Mouse (Mus musculus) CH12.LX (cell line): ENCODE results near the gene Eloa. TPM values are rescaled to one million over a fixed set of nuclear protein-coding genes. Genes with fewer than 3 reads are reported as not detected.
A peak's percentile ranks its signal among the peaks of the same experiment; 100 is the strongest.

Source experiments
- DNase-seq: peaks from one replicate; pipeline ENCODE4 v3.0.0-alpha.2; 2013; ENCODE audit errors: extremely low read depth
- H3K27ac ChIP-seq: 2 replicates; pipeline ENCODE4 v1.5.1; 2012; ENCODE audit warnings: low read depth, mild to moderate bottlenecking, control low read depth, moderate library complexity; ENCODE audit not compliant: insufficient read depth
- H3K27me3 ChIP-seq: replicated peaks from 2 replicates; pipeline ENCODE3; 2012; ENCODE audit warnings: inconsistent platforms
- H3K36me3 ChIP-seq, 2 experiments: replicated peaks in 1 of 2; 2 replicates each; pipeline versions ENCODE3 to v1.6.1; 2012; ENCODE audit warnings: inconsistent platforms in 1 of 2, low read length in 1 of 2, mild to moderate bottlenecking in 1 of 2, mixed read lengths in 1 of 2, moderate library complexity in 1 of 2; ENCODE audit not compliant: control insufficient read depth in 1 of 2, insufficient read depth in 1 of 2
- H3K4me1 ChIP-seq, 2 experiments: 2 replicates each; pipeline ENCODE4 v1.6.1; 2012; ENCODE audit warnings: inconsistent platforms in 1 of 2, moderate library complexity in 1 of 2; ENCODE audit not compliant: insufficient read depth in 2 of 2, control insufficient read depth in 1 of 2
- H3K4me2 ChIP-seq: 2 replicates; pipeline ENCODE4 v1.6.1; 2012; ENCODE audit warnings: low read depth, mild to moderate bottlenecking, control low read depth; ENCODE audit not compliant: poor library complexity, insufficient read depth, severe bottlenecking
- H3K4me3 ChIP-seq, 3 experiments: fragments of 150-350 bp in 1 of 3; sonication (generic) in 1 of 3; replicated peaks in 1 of 3; 2 replicates each; pipeline versions ENCODE3 to v1.5.1; 2011 to 2012; ENCODE audit warnings: low read depth in 2 of 3, low read length in 2 of 3, mild to moderate bottlenecking in 2 of 3, moderate library complexity in 2 of 3, control low read depth in 1 of 3, improper control_type of control experiment in 1 of 3, inconsistent platforms in 1 of 3, mixed read lengths in 1 of 3; ENCODE audit not compliant: poor library complexity in 1 of 3
- H3K79me2 ChIP-seq: replicated peaks from 2 replicates; pipeline ENCODE4 v1.6.1; 2012; ENCODE audit warnings: mild to moderate bottlenecking, moderate library complexity; ENCODE audit not compliant: control insufficient read depth, poor library complexity, insufficient read depth, severe bottlenecking; ENCODE audit errors: extremely low read depth
- H3K9ac ChIP-seq: 2 replicates; pipeline ENCODE4 v1.6.1; 2012; ENCODE audit warnings: low read depth, mild to moderate bottlenecking, control low read depth, moderate library complexity; ENCODE audit not compliant: insufficient read depth
- H3K9me3 ChIP-seq: replicated peaks from 2 replicates; pipeline ENCODE3; 2012; ENCODE audit warnings: low read length, inconsistent platforms, mixed read lengths
- CHD1 ChIP-seq: IDR thresholded peaks from 2 replicates; pipeline ENCODE4 v1.6.1; 2012; ENCODE audit warnings: low read depth, low read length, improper control_type of control experiment, inconsistent platforms
- ETS1 ChIP-seq: conservative IDR thresholded peaks from 2 replicates; pipeline ENCODE4 v1.6.1; 2012; ENCODE audit warnings: low read depth, mild to moderate bottlenecking, inconsistent platforms, low read length, improper control_type of control experiment, moderate library complexity
- KAT2A ChIP-seq: IDR thresholded peaks from 2 replicates; pipeline ENCODE4 v1.6.1; 2012; ENCODE audit warnings: low read length, improper control_type of control experiment, inconsistent platforms; ENCODE audit not compliant: insufficient replicate concordance
- MAFK ChIP-seq: IDR thresholded peaks from 2 replicates; pipeline ENCODE4 v1.6.1; 2011; ENCODE audit warnings: low read length, improper control_type of control experiment; ENCODE audit not compliant: insufficient replicate concordance
- MEF2A ChIP-seq: IDR thresholded peaks from 2 replicates; pipeline ENCODE4 v1.6.1; 2014; ENCODE audit warnings: low read depth, mild to moderate bottlenecking, inconsistent platforms, low read length, improper control_type of control experiment, borderline replicate concordance
- RAD21 ChIP-seq: IDR thresholded peaks from 2 replicates; pipeline ENCODE4 v1.6.1; 2011; ENCODE audit warnings: low read depth, mild to moderate bottlenecking, low read length, improper control_type of control experiment, moderate library complexity
- RCOR1 ChIP-seq: conservative IDR thresholded peaks from 2 replicates; pipeline ENCODE4 v1.6.1; 2012; ENCODE audit warnings: low read depth, mild to moderate bottlenecking, inconsistent platforms, low read length, improper control_type of control experiment
- SIN3A ChIP-seq: IDR thresholded peaks from 2 replicates; pipeline ENCODE4 v1.6.1; 2012; ENCODE audit warnings: low read length, improper control_type of control experiment, inconsistent platforms
- SMC3 ChIP-seq: IDR thresholded peaks from 2 replicates; pipeline ENCODE4 v1.6.1; 2011; ENCODE audit warnings: low read depth, low read length, improper control_type of control experiment
- ZMIZ1 ChIP-seq: IDR thresholded peaks from 2 replicates; pipeline ENCODE4 v1.6.1; 2012; ENCODE audit warnings: low read depth, mild to moderate bottlenecking, inconsistent platforms, low read length, improper control_type of control experiment
- ZNF384 ChIP-seq: IDR thresholded peaks from 2 replicates; pipeline ENCODE4 v1.6.1; 2012; ENCODE audit warnings: low read depth, low read length, improper control_type of control experiment, inconsistent platforms
- dilution Hi-C: fragments of 300-500 bp; cut with MboI; formaldehyde crosslinking; loops from 2 replicates; pipeline ENCODE4 v1.14.3; 2020; ENCODE audit warnings: low sequenced_read_pairs; ENCODE audit not compliant: extremely low pct_unique_long_range_greater_than_20kb, extremely low pct_ligation_motif_present
- in situ Hi-C: fragments of 300-500 bp; cut with MboI; formaldehyde crosslinking; loops from 3 replicates; pipeline ENCODE4 v1.14.3; 2019; ENCODE audit warnings: low sequenced_read_pairs, low pct_ligation_motif_present, low pct_unique_long_range_greater_than_20kb, mixed read lengths
- polyA plus RNA-seq: library from polyadenylated mRNA; unstranded; fragments of >175 nt; gene quantifications from 2 replicates; pipeline ENCODE4 v1.2.1, GENCODE M21; 2012; ENCODE audit warnings: low read depth; ENCODE audit not compliant: insufficient read length
- total RNA-seq, 2 experiments: library from RNA; depleted of rRNA; stranded (reverse); fragments of 300-350 nt in 1 of 2; fragments of >200 nt in 1 of 2; gene quantifications; 2 replicates each; pipeline ENCODE4 v1.2.3; 2012 to 2014

Eloa gene
- total and polyA plus RNA-seq, 3 experiments, result 45.8 to 66.2 (median 66.0) TPM

DNA sequence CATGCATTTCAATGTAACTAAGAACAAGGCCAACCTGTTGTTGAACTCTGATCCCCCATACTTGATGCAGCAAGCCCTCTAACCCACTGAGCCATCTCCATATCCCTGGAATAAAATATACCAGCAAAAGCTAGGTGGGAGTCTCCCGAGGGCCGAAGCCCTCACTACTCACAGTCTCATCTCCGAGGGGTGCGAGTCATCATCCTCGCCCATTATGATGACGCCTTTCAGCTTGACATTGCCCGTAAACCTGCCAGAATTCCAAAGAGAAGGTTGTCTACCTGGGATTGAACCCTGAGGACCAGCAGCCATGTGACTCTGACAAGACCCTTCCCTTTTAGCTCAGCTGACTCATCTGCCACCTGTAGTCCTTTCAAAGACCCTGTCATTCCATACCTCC is 35.8 kb downstream of the Eloa start:
- Histone ChIP-seq H3K4me2 (peak overlapping the region; percentile 82), H3K27ac (no peak overlapping the region), H3K4me3 (peak overlapping the region; percentile 96 to 99 (median 96)), H3K9ac (peak overlapping the region; percentile 61; the same call in 1 of the 2 replicates), H3K36me3 (peaks cover 24 to 42% of the 10 kb centered on the region in 2 experiments), H3K4me1 (peaks cover 2 to 26% of the 10 kb centered on the region in 2 experiments; a peak in 2 of 4 replicates), H3K27me3 (no peaks in the 10 kb centered on the region), H3K9me3 (no peaks in the 10 kb centered on the region), H3K79me2 (peaks cover 21% of the 10 kb centered on the region)
- in situ Hi-C loops (loop anchor here (5.0 kb wide), 1 partner anchor 47 kb away; no protein-coding TSS in a partner anchor), dilution Hi-C loops (no loop called here)
- TF ChIP-seq RCOR1 (no peak), RAD21 (no peak), MEF2A (no peak), ZNF384 (no peak), SIN3A (no peak), MAFK (no peak), CHD1 (no peak), KAT2A (no peak), ZMIZ1 (no peak)
- no peak for DNase-seq

DNA sequence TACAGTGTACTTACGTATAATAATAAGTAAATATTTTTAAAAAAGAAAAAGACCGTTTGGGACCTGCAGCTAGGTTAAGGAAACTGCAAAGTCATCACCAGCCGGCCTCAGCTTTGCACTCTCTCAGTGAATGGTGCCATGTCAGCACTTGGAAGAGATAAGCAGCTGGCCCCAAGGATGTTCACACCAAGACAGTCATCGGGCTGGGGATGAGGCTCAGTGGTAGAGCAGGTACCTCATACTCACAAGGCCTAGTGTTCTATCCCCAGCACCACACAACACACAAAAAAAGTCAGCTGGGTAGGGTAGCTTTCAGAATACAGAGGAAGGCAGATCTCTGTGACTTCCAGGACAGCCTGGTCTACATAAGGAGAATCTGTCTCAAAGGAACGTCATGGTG is 36.4 kb downstream of the Eloa start:
- Histone ChIP-seq H3K27me3 (no peaks in the 10 kb centered on the region), H3K79me2 (peaks cover 21% of the 10 kb centered on the region), H3K9ac (no peak overlapping the region), H3K4me1 (peaks cover 2 to 26% of the 10 kb centered on the region in 2 experiments; a peak in 2 of 4 replicates), H3K4me3 (no peak overlapping the region), H3K9me3 (no peaks in the 10 kb centered on the region), H3K36me3 (peaks cover 25 to 45% of the 10 kb centered on the region in 2 experiments), H3K4me2 (peak overlapping the region; percentile 82; the same call in 1 of the 2 replicates), H3K27ac (no peak overlapping the region)
- dilution Hi-C loops (no loop called here), in situ Hi-C loops (loop anchor here (5.0 kb wide), 1 partner anchor 47 kb away; no protein-coding TSS in a partner anchor)
- TF ChIP-seq ETS1 (no peak), MAFK (0 out of 2 replicates have a peak, but pooled peaks have one; percentile 9)
- no peak for DNase-seq

DNA sequence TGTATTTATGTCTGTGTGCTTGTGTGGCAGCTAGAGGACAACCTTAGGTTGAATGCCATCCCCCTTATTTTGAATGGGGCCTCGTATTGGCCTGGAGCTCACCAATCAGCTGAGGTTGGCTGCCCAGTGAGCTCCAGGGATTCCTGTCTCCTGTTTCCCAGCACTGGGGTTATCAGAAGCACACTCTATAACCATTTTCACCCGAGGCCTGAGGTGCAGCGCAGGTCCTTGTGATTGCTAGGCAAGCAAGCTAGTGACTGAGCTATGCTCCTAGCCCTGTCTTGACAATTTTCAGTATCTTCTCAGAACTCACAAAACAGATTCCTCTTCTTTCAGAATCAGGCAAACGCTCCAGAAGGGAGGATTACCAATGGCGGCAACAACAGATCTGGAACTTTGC is 37.0 kb downstream of the Eloa start:
- H3K4me3 ChIP-seq, result no peak overlapping the region
- no peak overlapping the region for H3K9ac ChIP-seq
- in situ Hi-C loops (no loop called here), dilution Hi-C loops (no loop called here)
- H3K79me2 ChIP-seq, result peaks cover 21% of the 10 kb centered on the region
- peaks cover 2 to 26% of the 10 kb centered on the region in 2 experiments; a peak in 2 of 4 replicates for H3K4me1 ChIP-seq
- no peak overlapping the region for H3K27ac ChIP-seq
- no peak overlapping the region for H3K4me2 ChIP-seq
- H3K27me3 ChIP-seq, result no peaks in the 10 kb centered on the region
- no peak for TF ChIP-seq SMC3
- no peak for TF ChIP-seq ZNF384
- peaks cover 25 to 45% of the 10 kb centered on the region in 2 experiments for H3K36me3 ChIP-seq
- no peak for DNase-seq
- no peaks in the 10 kb centered on the region for H3K9me3 ChIP-seq
